7 mouse cellular contexts compared by ENCODE assay signal in the genomic region with DNA sequence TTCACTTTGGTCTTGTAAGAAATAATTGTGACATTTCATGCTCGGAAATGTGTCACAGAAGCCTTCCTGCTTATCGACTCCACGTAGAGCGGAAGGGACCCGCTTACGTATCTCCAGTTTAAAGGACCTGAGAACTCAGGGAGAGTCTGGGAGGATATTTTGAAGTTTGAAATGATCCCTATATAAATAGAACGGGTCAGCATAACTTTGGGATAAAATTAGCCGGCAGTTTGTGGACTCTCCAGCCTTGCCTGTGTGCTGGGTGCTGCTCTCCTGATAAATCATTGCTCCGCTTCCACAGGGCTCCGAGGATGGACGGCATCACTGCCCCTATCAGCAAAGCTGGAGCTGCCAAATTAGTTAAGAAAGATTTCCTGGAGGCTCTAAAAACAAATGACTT. TPM values are rescaled to one million over a fixed set of nuclear protein-coding genes. Genes with fewer than 3 reads are reported as not detected.
DNase-seq lines count a peak whose midpoint lies in the region; ATAC-seq and TF ChIP-seq lines count a peak whose summit lies in the region.

No protein-coding gene starts in this region.

- peak overlapping the region; percentile 49 for H3K4me2 ChIP-seq in embryonic facial prominence, embryonic 11.5 days (ENCODE audit: low read depth, low read length)
- peak overlapping the region; percentile 55 for H3K4me2 ChIP-seq in liver, embryonic 11.5 days

- H3K4me1 ChIP-seq in embryonic facial prominence, embryonic 11.5 days (ENCODE audit: control insufficient read depth, insufficient read depth, low read length), result no peaks in the 10 kb centered on the region; the same call in 1 of the 2 replicates
- 0 out of 2 replicates have a peak, but pooled peaks cover 5% of the 10 kb centered on the region for H3K4me1 ChIP-seq in liver, embryonic 11.5 days (replicated peaks; ENCODE audit: control insufficient read depth, insufficient read depth, low read length)

- peak overlapping the region; percentile 48 for H3K9ac ChIP-seq in embryonic facial prominence, embryonic 11.5 days (replicated peaks; ENCODE audit: low read length)
- peak overlapping the region; percentile 28; the same call in 1 of the 2 replicates for H3K9ac ChIP-seq in liver, embryonic 11.5 days (ENCODE audit: low read depth, low read length)

- no peak for TF ChIP-seq POLR2A in brain, embryonic 14.5 days (IDR thresholded peaks at IDR 0.05; ENCODE audit: borderline replicate concordance, extremely low read depth, insufficient read depth, insufficient read length, poor library complexity, severe bottlenecking)

- H3K4me3 ChIP-seq in embryonic facial prominence, embryonic 11.5 days (ENCODE audit: low read depth, low read length), result peak overlapping the region; percentile 35
- peak overlapping the region; percentile 42 for H3K4me3 ChIP-seq in liver, embryonic 11.5 days (ENCODE audit: low read depth, low read length)

- ATAC-seq in embryonic facial prominence, embryonic 11.5 days (replicated peaks; ENCODE audit: insufficient number of reproducible peaks, low FRiP score, low TSS enrichment, low read depth), result no peak
- ATAC-seq in liver, embryonic 11.5 days (replicated peaks; ENCODE audit: low FRiP score), result no peak

- H3K36me3 ChIP-seq in embryonic facial prominence, embryonic 11.5 days (replicated peaks; ENCODE audit: control insufficient read depth, insufficient read depth, low read depth, low read length), result no peaks in the 10 kb centered on the region
- no peaks in the 10 kb centered on the region for H3K36me3 ChIP-seq in liver, embryonic 11.5 days (ENCODE audit: control insufficient read depth, insufficient read depth, low read length)

- peak; percentile 63 for DNase-seq in brain, embryonic 14.5 days (ENCODE audit: low read depth)
- DNase-seq in embryonic facial prominence, embryonic 11.5 days (ENCODE audit: low spot score), result peak; percentile 63
- DNase-seq in heart, postnatal 14 days, result peak; percentile 29 to 33
- peak; percentile 33 for DNase-seq in liver, embryonic 11.5 days (ENCODE audit: low spot score)
- DNase-seq in yolk sac, embryonic 10.5 days (ENCODE audit: low spot score), result peak; percentile 33
- DNase-seq in right cerebral cortex, postnatal 14 days, result no peak
- no peak for DNase-seq in left cerebral cortex, adult 9 months (ENCODE audit: low spot score in 2 of 2)

- WGBS in embryonic facial prominence, embryonic 11.5 days, result 6% methylated on average over 11 of the region's 11 CpGs
- 10% methylated on average over 11 of the region's 11 CpGs for WGBS in liver, embryonic 11.5 days

- intact Hi-C loops in heart, postnatal 14 days (cut with DNase I), result loop anchor here (5.0 kb wide), 1 partner anchor 643 kb away; the partner anchor contains the start of genes Peg10 and Sgce

- no peak for TF ChIP-seq CTCF in brain, embryonic 14.5 days (IDR thresholded peaks at IDR 0.05; ENCODE audit: borderline replicate concordance, extremely low read depth, insufficient read depth, insufficient read length)

- no peaks in the 10 kb centered on the region for H3K9me3 ChIP-seq in embryonic facial prominence, embryonic 11.5 days (replicated peaks; ENCODE audit: control insufficient read depth, low read length)
- no peaks in the 10 kb centered on the region for H3K9me3 ChIP-seq in liver, embryonic 11.5 days (ENCODE audit: control insufficient read depth, low read length)

- no peak overlapping the region; the same call in 1 of the 2 replicates for H3K27ac ChIP-seq in embryonic facial prominence, embryonic 11.5 days (replicated peaks; ENCODE audit: low read depth, low read length)
- peak overlapping the region; percentile 61 for H3K27ac ChIP-seq in liver, embryonic 11.5 days (ENCODE audit: low read depth, low read length)

- H3K27me3 ChIP-seq in embryonic facial prominence, embryonic 11.5 days (ENCODE audit: control insufficient read depth, insufficient read depth, low read length), result no peaks in the 10 kb centered on the region
- H3K27me3 ChIP-seq in liver, embryonic 11.5 days (replicated peaks; ENCODE audit: control insufficient read depth, insufficient read depth, low read length), result peaks cover 4% of the 10 kb centered on the region; the same call in 1 of the 2 replicates

RNA-seq across cellular contexts. Expression of gene Asb4, which starts 7.1 kb away (rescaled TPM):
- polyA plus RNA-seq in brain, embryonic 14.5 days (2012; rRNA removed), result 19.1 and 20.4 TPM in 2 replicates
- 90.5 and 98.5 TPM in 2 replicates for polyA plus RNA-seq in embryonic facial prominence, embryonic 11.5 days (2014; fragmentation: Nextera tagmentation; extraction: Ambion mirVana)
- 1 to 10 TPM; 6.8 to 8.2 TPM for total RNA-seq in heart, postnatal 14 days (2021)
- polyA plus RNA-seq in liver, embryonic 11.5 days (2014; fragmentation: Nextera tagmentation; extraction: Ambion mirVana), result 100 and 109 TPM in 2 replicates

Comparison
In these comparisons a context has a peak if more than half of its experiments do, and no peak if none do; other contexts are left out.
1. DNase-seq: peak in brain, embryonic 14.5 days (single experiment), embryonic facial prominence, embryonic 11.5 days (single experiment), heart, postnatal 14 days (2 of 2), liver, embryonic 11.5 days (single experiment) and yolk sac, embryonic 10.5 days (single experiment); none in right cerebral cortex, postnatal 14 days (single experiment) and left cerebral cortex, adult 9 months (0 of 2).